Mouse (Mus musculus) C2C12 (cell line): ENCODE measurements at regions not wholly inside any gene's neighbourhood (a gene's known extent, or its start where the extent isn't known, plus 50 kb on each side); places are given as distances from the start of the nearest gene placed in this dataset.
"Not testable (repeated sequence)": the region's sequence is repeated elsewhere in the genome, so short reads cannot be mapped to it uniquely, and the experiment has no call there.

ENCODE experiments used
- H3K27me3 ChIP-seq: one replicate; pipeline ENCODE4 v1.6.1; 2011; ENCODE audit not compliant: control insufficient read depth, insufficient read depth, insufficient read length
- H3K36me3 ChIP-seq: one replicate; pipeline ENCODE4 v1.6.1; 2011; ENCODE audit not compliant: control insufficient read depth, insufficient read depth
- H3K4me3 ChIP-seq: one replicate; pipeline ENCODE4 v1.5.1; 2011; ENCODE audit warnings: mild to moderate bottlenecking, control low read depth; ENCODE audit not compliant: poor library complexity, insufficient read depth, severe bottlenecking
- H3K79me2 ChIP-seq: one replicate; pipeline ENCODE4 v1.6.1; 2011; ENCODE audit not compliant: control insufficient read depth, insufficient read depth
- H3K79me3 ChIP-seq: one replicate; pipeline ENCODE4 v1.6.1; 2011; ENCODE audit warnings: low read depth, control low read depth
- H3ac ChIP-seq: one replicate; pipeline ENCODE3; 2011; ENCODE audit warnings: low read depth; ENCODE audit not compliant: control insufficient read depth, insufficient read length
- CEBPB ChIP-seq: IDR thresholded peaks from one replicate; pipeline ENCODE4 v1.6.1; 2011; ENCODE audit warnings: low read depth, mild to moderate bottlenecking, control low read depth, moderate library complexity
- CTCF ChIP-seq: IDR thresholded peaks from one replicate; pipeline ENCODE4 v1.5.1; 2011; ENCODE audit not compliant: control insufficient read depth, insufficient read depth, insufficient read length
- FOSL1 ChIP-seq: IDR thresholded peaks from one replicate; pipeline ENCODE4 v1.8.0; 2011; ENCODE audit warnings: mild to moderate bottlenecking, low read length; ENCODE audit not compliant: poor library complexity, insufficient read depth, severe bottlenecking
- MAX ChIP-seq: IDR thresholded peaks from one replicate; pipeline ENCODE4 v1.6.1; 2011; ENCODE audit warnings: mild to moderate bottlenecking, control low read depth
- MYOD1 ChIP-seq: IDR thresholded peaks from one replicate; pipeline ENCODE4 v1.6.1; 2011; ENCODE audit warnings: low read depth; ENCODE audit not compliant: control insufficient read depth, insufficient read length
- MYOG ChIP-seq: IDR thresholded peaks from one replicate; pipeline ENCODE4 v1.6.1; 2011; ENCODE audit not compliant: control insufficient read depth, insufficient read length; ENCODE audit errors: extremely low read depth
- USF1 ChIP-seq: IDR thresholded peaks from one replicate; pipeline ENCODE4 v1.6.1; 2011; ENCODE audit warnings: low read depth, mild to moderate bottlenecking, control low read depth, moderate library complexity

GRCm38 (mm10) chr8:89503030-89503429 is 459.1 kb upstream of the Sall1 start:
- no peak for TF ChIP-seq CEBPB
- TF ChIP-seq MYOG: no peak
- no peak for TF ChIP-seq FOSL1
- no peak for TF ChIP-seq CTCF
- TF ChIP-seq MAX: no peak
- TF ChIP-seq USF1: no peak

GRCm38 (mm10) chr8:89501756-89502155 is 457.8 kb upstream of the Sall1 start:
- TF ChIP-seq USF1: no peak
- no peak for TF ChIP-seq FOSL1
- TF ChIP-seq MYOG: no peak
- no peak for TF ChIP-seq CEBPB
- TF ChIP-seq CTCF: no peak
- TF ChIP-seq MAX: no peak
- Histone ChIP-seq H3K4me3 (no peak overlapping the region), H3K79me2 (no peaks in the 10 kb centered on the region), H3K79me3 (no peaks in the 10 kb centered on the region), H3ac (no peak overlapping the region), H3K36me3 (no peaks in the 10 kb centered on the region), H3K27me3 (no peaks in the 10 kb centered on the region)

More at GRCm38 (mm10) chr8:89503030-89503429, 459.1 kb upstream of the Sall1 start:
- no peak overlapping the region for H3K4me3 ChIP-seq
- no peaks in the 10 kb centered on the region for H3K27me3 ChIP-seq
- no peaks in the 10 kb centered on the region for H3K79me3 ChIP-seq
- no peak overlapping the region for H3ac ChIP-seq
- no peaks in the 10 kb centered on the region for H3K79me2 ChIP-seq
- H3K36me3 ChIP-seq: no peaks in the 10 kb centered on the region

- Histone ChIP-seq H3K4me3 (no peak overlapping the region), H3K36me3 (no peaks in the 10 kb centered on the region), H3K79me3 (no peaks in the 10 kb centered on the region), H3K79me2 (no peaks in the 10 kb centered on the region), H3ac (no peak overlapping the region), H3K27me3 (no peaks in the 10 kb centered on the region)
- TF ChIP-seq USF1 (no peak), FOSL1 (no peak), CEBPB (no peak), MYOG (no peak), MYOD1 (no peak), CTCF (no peak), MAX (no peak)
Measured at GRCm38 (mm10) chr8:89499831-89500230, 455.9 kb upstream of the Sall1 start.

DNA sequence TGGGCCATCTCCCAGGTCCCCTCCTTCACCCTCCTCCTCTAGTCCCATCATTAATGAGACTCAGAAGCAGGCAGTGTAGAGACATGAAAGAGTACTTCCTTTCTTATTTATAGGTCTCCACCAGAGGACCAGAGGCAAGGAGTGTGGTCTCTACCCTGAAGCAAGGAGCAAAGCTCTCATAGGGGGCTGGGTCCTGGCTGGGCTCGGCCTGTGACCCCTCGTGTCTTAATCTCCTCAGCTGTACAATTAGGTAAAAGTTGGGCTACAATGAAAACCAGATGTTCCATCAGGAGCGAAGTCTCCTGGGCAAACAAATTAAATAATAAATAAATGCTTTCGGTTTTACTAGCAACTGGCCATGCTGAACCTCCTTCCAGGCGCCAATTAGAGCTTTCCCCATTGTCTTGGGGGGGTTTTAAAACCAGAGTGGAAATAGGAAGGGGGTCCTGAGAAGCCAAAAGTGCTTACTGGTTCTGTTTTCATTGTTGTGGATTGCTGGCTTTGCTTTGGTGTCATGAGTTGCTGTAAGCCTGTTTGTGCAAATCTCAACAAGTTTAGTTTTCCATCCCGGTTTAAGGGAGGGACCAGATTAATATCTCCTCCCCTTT is 454.2 kb upstream of the Sall1 start:
- H3K79me3 ChIP-seq: no peaks in the 10 kb centered on the region
- no peaks in the 10 kb centered on the region for H3K79me2 ChIP-seq
- TF ChIP-seq USF1 (no peak), CTCF (no peak), MYOG (no peak), FOSL1 (no peak), CEBPB (no peak), MYOD1 (no peak), MAX (no peak)
- H3K27me3 ChIP-seq: no peaks in the 10 kb centered on the region
- H3K4me3 ChIP-seq: no peak overlapping the region
- H3ac ChIP-seq: no peak overlapping the region
- H3K36me3 ChIP-seq: no peaks in the 10 kb centered on the region

GRCm38 (mm10) chr8:89492336-89492735 is 448.4 kb upstream of the Sall1 start:
- no peaks in the 10 kb centered on the region for H3K79me2 ChIP-seq

DNA sequence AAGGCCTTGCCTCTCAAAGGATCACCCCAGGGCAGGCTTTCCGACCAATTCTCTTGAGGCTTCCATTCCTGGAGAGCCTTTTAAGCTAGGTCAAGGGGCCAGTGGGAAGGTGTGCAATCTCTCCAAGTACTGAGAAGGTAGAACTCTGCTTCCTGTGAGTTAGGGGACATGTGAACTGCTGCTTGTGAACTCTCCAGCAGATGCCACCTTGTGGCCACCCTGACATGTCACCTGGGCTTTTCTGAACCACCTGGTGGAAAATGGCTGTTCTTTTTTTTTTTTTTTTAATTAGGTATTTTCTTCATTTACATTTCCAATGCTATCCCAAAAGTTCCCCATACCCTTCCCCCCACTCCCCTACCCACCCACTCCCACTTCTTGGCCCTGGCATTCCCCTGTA is 438.5 kb upstream of the Sall1 start:
- not testable (repeated sequence) for H3K27me3 ChIP-seq, H3K36me3 ChIP-seq, H3K79me2 ChIP-seq, H3K79me3 ChIP-seq, H3K4me3 ChIP-seq, H3ac ChIP-seq

More at GRCm38 (mm10) chr8:89492336-89492735, 448.4 kb upstream of the Sall1 start:
- H3K36me3 ChIP-seq: no peaks in the 10 kb centered on the region
- no peaks in the 10 kb centered on the region for H3K27me3 ChIP-seq
- H3K79me3 ChIP-seq: no peaks in the 10 kb centered on the region
- no peak overlapping the region for H3ac ChIP-seq
- H3K4me3 ChIP-seq: no peak overlapping the region
- peak; percentile 68 for TF ChIP-seq CEBPB
- TF ChIP-seq CTCF: no peak
- TF ChIP-seq MYOD1: no peak
